Mouse (Mus musculus) spleen, adult 12 weeks (tissue): Measurements from ENCODE around the gene Fam213b.
A peak's percentile ranks its signal among the peaks of the same experiment; 100 is the strongest.

Experiments
- DNase-seq: peaks from one replicate; pipeline ENCODE4 v3.0.0; 2022; ENCODE audit warnings: low spot score

Gene Fam213b

DNA sequence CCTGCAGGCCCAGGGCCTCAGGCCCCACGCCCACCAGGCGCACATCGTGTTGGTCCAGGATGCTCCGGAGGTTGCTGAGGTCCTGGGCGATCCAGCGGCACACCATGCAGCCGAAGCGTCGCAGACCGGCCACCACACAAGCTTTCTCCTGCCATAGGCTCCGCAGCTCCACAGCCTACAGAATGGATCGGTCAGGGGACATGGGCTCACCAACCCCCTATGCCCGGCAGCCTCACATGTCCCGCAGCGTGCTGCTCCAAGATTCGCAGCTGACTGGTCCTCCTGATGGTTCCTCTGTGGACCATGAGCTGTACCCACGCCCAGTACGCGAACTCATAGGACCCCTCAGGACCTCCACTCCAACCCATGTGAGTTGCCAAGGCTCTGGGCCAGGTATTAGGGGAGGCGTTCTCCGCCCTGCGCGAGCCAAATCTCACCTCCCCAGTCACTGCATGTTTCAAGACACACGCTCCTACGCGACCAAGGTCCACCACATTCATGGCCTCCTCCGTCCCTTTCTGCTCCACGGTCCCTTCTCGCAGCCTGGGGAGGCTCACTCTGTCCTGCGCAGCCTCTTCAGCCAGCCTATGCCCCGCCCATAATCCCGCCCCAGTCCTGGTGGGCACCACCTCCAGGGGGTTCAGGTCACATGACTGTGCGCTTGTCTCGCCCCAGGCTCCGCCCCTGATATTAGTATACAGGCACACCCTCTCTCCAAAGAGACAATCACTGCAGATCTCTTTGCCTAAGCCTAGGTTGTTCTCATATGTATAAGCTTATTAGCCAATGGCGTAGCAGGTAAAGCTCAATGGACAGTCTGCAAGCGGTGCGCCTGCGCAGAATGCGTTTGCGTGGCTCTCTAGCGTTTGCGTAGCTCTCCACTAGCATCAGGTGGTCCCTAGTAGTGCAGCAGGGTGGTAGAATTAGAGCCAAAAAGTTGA, at the start of gene Fam213b:
Gene Fam213b, minus strand, starts transcription at position 630 of the 941 bp plus-strand sequence.
- DNase-seq: peak; percentile 74

DNA sequence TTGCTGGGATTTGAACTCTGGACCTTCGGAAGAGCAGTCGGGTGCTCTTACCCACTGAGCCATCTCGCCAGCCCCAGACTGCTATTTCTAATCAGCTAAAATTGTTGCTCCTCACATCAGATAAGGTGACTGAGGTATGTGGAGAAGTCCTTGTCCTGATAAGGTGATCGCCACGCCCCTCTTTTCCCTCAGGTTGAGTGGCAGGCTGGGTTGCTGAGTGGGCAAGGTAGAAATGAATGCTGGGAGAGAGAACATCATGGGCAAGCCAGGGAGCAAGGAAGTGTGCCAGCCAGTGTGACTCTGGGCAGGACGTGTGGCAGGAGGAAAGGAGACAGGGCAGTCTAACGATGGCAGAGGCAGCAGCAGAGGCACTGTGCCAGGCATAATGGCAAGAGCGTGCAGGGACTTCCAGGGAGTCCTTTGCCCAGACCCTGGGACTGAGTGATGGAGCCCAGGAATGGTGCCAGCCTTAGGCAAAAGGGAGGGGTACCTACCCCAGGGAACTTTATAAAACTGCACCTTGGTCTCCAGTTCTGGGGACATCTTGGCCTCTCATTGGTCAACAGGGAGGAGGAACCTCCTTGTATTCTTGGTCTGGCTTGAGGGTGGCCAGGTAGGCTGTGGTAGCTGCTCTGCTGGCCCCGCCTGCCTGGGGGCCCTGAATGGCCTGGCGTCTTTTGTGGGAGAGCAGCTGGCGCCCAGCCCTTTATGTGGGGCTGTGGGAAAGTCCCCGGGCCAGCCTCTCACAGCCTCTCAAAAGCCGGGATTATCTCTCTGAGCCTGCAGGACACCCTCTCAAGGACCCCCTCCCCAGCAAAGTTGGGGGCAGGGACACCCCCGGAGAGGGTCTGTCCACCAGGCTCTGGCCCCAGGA, 49.4 kb upstream of the Fam213b start:
- no peak for DNase-seq

DNA sequence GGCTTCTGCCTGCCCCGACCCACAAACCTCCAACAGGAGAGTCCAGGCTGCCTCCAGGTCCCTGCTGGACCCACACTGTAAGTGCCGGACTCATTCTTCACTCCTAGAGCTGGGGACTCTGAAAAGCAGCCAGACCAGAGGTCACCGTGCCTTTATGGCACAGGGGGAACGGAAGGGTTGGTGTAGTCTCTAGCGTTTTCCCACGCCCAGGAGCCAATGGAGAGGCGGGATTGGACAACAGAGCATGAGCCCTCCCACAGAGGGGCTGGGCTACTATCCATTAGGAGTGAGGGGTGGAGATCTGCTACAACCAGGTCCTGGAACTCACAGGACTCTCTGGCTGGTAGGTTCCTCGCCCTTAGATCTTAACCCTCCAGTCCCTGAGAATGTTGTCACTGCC, 47.4 kb upstream of the Fam213b start:
- DNase-seq: no peak

DNA sequence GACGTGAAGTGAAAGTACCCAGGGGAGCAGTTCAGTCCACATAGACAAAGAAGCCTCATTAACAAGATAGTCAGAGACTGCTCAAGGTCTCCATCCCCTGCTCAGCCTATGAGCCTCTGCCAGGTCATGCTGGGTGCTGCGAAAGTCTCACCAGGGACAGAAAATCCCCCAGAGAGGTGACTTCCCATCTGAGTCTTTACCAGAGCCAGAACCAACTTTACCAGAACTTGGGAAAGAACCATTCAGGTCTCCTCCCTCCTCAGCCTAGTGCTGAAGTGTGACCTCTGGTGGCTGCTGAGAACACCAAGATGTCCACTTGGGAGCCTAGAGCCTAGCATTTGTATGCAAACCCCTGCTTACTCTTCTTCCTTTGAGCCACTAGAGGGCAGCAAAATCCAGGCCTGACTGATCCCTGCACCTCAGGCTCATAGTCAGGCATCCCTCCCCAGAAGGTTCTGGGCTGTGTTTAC, 45.2 kb upstream of the Fam213b start:
- peak; percentile 69 for DNase-seq

DNA sequence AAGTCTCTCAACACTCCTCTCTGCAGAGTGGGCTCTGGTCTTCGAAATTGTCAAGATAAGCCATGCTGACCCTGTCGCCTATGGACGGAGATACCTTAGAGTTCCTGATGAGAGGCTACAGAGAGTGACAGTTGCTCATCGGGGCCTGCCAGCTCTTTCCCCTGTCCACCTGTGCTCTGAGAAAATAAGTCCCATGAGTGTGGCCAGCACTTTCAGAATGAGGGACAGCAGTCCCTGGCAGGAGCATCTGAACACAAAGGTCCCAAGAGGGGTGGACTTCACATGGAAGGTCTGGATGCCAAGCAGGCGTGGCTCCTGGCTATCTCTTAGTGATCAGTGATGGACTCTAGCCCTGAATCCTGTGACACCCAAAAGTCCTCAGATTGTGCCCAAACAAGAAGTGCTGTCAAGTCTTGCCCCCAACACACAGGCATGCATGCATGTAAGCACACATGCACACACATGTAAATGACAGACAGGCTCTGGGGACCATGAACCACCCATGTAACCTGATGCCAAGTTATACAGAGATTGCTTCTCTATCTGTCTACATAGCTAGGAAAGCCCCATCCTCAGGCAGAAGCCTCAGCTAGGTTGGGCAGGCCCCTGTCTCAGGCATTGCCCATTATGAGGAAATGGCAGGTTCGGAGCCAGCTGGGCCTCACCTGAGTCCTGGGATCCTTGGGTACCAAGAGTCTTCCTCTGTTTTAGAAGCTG, 44.5 kb upstream of the Fam213b start:
- DNase-seq: no peak

DNA sequence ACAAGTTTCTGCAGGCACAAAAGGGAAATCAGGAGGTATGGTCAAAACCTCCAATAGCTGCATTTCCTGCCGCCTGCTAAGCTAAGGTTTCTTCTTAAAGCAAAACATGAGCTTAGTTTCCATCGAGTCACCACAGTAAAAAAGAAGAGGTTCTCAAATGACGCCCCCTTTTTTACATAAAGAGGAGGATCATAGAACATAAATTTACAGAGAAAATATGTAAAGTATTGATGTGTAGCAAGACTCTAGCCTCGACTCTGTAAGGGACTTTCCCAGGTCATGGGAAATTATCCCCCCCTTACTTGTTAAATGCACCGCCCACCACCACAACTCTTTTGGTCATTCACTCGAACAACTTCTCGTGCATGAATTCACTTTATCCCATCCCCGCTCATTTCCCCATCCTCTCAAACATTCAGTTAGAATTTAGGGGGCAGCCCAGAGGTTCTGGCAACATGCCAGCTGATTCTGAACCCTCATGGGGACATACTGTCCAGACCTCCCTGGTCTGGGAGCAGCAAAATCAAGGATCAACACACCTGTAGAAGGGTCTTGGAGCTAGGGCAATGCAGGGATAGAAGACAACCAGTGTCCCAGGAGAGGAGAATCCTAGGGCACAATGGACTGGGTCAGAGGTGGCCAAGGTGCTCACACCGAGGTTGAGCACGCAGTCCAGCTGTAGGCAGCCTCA, 43.8 kb upstream of the Fam213b start:
- peak; percentile 14 for DNase-seq

DNA sequence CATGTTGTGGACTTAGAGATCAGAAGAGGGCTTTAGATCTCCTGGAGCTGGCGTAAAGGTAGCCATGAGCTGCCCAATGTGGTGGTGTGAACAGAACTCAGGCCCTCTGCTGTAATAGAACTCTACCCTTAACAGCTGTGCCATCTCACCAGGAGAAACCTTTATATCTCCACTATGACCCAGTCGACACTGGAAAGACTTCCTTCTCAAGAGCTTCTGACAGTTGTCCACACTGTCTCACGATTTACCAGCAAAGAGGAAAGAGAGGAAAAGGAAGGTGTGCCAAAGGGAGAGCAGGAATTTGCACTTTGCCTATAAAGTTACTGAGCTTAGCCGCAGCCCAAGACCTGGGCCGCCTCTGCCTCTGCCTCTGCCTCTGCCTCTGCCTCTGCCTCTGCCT, 42.9 kb upstream of the Fam213b start:
- peak; percentile 19 for DNase-seq

DNA sequence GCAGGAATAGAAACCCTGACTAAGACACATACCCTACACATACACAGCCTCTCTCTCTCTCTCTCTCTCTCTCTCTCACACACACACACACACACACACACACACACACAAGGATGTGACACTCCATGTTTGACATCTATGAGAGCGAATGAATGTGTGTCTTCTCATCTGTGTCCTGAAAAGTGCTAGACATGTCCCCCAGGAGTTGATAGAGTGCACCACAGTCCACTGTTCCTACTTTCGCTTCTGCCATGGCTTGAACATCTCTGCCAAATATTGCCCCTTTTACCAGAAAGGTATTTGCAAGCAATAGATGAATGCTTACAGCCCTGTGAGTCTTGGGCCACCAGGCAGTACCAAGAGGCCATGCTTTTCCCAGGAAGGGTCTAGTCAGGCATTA, 41.2 kb upstream of the Fam213b start:
- DNase-seq: no peak

DNA sequence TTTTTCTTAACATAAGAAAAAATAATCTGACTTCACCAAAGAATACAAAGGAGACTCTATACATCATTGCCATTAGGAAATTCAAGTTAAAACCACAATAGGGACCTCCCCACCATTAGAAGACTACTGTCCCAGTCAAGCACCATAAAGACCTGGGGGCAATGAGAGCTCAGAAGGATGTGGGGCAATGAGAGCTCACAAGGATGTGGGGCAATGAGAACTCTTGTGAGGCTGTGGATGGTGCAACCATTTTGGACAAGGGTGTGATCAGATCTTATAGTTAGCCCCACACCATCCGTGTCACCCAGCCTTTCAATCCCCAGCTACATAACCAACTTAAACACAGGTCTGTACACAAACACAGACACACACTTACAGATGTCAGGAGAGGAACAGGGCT, 38.8 kb upstream of the Fam213b start:
- DNase-seq: peak; percentile 0

DNA sequence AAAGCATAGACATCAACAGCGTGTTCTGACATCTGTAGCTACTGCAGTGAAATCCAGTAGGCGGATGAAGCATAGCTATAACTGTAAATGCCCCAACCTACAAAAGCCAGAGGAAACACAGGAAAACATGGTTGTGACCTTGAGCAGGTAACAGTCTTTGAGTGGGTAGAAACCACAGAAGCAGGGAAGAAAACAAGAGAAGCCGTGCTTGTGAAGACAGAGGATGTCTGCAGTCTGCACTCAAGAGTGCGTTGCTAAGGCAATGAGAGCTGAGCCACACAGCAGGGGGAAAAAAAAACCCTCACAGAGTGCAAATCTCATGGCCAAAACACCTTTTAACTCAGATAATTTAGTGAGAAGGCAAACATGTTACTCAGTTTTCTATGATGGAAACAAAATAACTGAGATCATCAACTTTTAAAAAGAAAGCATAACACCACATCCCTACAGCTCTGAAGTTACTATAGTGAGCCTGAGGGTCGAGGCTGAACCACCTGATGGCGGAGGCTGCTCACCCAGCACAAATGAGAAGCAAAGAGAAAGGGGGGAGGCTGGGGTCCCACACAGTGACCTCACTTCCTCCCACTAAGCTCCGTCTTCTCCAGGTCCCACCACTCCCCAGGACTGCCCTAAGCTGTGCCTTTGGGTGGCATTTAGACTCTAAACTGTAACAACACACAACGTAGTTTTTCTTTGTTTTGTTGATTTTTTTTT, 37.8 kb upstream of the Fam213b start:
- peak; percentile 13 for DNase-seq

DNA sequence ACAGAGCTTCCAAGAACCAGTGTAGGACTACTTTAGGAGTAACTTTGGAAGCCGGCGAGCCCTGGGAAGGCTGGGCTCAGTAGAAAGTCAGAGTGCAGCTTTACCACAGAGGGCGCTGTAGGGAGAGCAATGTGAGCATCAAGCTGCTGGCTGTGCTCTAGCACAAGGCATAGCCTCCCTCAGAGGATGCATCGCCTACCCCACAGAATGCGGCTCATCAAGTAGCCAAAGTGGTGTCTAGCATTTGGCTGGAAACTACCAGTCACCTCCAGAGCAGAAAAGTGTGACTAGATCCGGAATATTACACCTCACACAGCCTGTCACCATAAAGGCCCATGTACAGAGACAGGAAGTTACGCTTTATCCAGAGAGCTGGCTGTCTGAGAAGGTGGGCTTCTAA, 36.9 kb upstream of the Fam213b start:
- DNase-seq: peak; percentile 6

DNA sequence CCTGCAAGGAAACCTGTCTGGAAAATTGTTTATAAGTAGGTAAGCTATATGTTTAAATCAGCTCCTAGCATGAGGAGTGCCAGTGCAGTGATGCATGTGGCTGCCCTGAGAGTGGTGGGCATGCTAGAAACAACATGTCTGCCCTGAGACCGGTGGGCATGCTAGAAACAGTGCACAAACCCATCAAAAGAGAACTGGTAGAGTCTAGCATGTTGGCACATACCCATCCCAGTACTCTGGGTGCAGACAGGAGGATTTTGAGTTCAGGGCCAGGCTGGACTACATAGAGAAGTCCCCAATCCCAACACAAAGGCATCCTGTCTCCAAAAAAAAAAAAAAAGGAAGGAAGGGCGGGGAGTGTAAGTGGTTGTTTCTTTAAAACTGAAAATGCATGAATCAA, 35.9 kb upstream of the Fam213b start:
- DNase-seq: no peak

DNA sequence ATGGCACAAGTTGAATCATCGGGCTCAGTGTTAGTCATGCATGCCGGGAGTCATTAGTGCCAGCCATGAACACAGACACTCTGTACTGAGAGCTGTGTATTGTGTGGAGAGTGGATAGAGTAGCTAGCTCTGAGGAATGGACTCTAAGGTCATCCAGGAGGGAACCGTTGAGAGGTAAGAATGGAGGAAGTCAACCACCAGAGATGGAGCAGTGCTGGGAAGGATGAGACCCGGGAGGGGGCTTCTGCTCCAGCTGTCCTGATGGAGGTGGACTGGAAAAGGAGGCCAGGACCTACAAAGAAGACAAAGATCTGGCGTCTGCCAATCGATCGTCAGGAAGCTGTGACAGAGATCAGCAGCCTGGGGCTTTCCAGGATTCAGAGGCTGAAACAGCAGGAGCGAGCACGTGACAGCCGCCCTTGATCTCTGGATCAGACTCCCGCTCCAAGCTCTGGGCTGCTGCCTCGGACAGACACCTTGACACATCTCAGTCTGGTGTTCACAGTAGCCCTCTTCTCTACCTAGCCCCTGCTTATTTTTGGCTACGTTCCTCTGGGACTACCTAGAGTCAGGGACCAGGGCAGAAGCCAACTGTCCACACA, 34.5 kb upstream of the Fam213b start:
- peak; percentile 0 for DNase-seq

DNA sequence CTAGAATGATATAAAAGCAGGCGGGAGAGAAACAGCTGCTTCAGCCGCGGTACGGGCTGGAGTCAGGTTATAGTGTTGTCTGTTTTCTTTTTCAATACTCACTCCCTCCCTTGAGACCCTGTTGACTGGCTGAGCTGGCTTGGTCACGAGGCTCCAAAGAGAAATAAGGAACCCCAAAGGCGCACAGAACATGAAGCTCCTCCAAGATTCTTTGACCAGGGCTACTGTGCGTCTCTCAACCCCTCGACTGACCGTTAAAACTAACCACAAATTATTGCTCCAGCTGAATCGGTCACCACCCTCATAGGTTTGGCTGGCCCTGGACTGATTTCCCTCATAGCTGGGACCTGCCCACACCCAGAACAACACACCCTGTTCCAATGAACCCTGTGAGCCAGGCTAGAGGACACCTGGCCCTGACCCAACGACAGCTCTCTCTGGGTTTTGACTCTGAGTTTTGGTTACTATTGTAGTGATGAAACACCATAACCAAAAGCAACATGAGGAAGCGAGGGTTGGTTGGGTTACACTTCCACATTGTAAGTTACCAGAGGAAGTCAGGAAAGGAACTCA, 30.2 kb upstream of the Fam213b start:
- DNase-seq: peak; percentile 60

DNA sequence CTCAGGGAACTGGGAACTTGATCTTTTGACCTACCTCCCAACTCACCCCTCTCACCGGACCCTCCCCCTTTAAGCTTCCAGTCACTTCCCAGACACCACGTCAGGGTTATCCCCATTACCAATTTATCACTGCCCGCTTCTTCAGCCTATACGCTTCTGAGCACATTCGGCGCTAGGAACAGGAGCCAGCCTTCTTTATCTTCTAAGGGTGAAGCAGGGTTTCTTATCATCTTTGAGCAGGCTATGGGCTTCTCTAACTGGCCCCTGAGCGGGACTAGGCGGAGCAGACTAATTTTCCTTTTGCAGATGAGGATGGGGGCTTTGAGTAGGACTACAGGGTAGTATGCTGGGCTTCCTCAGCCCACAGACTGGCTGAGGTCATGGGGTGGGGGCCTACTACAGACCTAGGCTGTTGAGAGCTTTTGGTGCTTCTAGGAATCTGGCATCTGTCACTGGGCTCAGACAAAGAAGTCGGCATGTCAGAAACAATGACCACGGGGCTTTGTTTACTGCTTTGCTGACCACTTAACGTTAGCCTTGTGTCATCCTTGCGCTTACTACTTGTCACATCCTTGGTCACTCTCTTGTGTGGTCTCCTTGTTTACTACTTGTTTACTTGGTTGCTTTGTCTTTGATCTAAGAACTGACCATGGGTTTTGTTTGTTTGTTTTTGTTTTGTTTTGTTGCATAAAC, 29.6 kb upstream of the Fam213b start, which contains the start of gene Tnfrsf14:
Gene Tnfrsf14, minus strand, starts transcription at position 169 of the 693 bp plus-strand sequence.
- DNase-seq: peak; percentile 62

DNA sequence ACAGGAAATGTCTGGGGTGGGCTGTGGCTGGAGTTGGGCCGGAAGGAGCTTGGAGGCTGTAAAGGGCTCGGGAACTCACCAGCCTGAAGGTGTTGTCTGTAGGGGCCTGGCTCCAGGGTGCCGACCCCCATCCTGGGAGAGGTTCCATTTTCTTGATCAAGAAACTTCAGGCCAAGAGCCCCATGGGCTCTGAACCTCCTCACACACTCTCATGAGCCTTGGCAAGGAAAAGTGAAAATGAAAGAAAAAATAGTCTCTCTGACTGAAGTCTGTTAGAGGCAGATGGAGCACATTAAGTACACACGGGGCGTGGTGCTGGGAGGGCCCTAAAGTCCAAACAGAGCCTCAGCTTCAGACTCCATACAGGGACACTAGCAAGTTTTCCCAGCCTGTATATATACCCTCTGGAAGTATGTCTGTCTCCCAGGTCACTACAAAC, 29.0 kb upstream of the Fam213b start:
- peak; percentile 55 for DNase-seq

DNA sequence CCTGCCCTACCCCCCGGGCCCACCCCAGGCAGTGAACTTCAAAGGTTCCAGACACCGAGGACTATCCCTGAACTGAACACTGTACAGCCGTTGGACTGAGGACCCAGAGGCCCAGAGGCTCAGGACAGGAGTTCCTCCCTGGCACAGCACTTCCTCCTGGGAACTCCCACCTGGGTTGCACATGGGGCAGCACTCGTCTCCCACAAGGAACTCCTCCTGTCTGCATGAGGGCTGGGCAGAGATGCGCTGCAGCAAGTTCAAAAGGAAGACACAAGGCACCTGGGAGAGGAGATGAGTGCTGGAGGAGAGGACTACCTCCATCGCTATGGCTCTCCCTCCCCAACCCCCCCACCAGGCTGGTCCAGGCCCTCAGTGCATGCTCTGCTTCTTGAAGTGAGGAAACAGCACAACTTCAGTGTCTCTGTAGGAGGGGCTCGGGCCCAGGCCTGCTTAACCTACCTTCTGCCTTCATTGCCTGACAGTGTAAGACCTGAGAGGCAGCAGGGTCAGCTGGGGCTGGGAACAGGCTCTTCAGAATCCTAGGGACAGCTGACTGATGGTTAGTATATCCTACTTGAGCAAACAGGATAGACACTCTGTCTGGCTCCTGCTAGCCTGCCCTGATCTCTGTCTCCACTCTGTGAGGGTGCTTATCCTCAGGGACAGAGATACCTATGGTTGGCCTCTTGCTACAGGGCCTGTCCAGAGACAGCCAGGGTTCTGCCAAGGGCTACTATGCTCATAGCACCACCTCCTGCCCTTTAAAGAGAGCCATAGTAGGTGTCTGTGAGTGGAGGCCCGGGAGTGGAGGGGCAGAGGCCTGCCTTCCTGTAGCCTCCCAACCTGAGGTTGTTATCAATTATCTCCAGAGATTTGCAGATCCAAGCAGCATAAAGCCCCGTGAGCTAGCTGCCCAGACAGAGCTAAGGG, 28.3 kb upstream of the Fam213b start:
- DNase-seq: no peak

DNA sequence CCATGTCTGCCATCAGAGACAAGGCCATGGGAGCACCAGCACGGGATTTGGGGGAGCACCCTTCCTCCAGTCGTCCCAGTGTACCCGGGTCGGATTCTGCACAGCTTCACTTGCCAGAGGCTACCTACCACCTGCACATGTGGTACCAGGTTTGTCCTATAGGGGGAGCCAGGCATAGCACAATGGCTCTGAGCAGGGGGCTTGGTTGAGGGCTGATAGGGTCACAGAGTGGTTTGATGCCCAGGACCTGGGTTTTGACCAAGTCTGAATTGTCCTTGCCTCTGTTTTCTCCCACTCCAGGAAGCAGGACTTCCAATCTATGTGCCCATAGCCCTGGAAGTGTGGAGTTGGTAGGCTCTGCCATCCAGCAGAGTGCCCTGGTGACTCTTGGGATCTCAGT, 26.5 kb upstream of the Fam213b start:
- peak; percentile 53 for DNase-seq
